Mouse (Mus musculus): ENCODE results near the gene Tbc1d2b. TPM values are rescaled to one million over a fixed set of nuclear protein-coding genes. Genes with fewer than 3 reads are reported as not detected.

Gene Tbc1d2b
- polyA plus RNA-seq, 1 experiment from 2014 or later: 17.3 TPM

- H3K4me1 ChIP-seq: peaks cover 35% of the 10 kb centered on the region
- WGBS: 79% methylated on average over 7 of the region's 7 CpGs
- no peak overlapping the region for H3K4me3 ChIP-seq
- no peak overlapping the region for H3K4me2 ChIP-seq
- H3K36me3 ChIP-seq: peaks cover 10% of the 10 kb centered on the region
- no peak overlapping the region for H3K27ac ChIP-seq
- no peaks in the 10 kb centered on the region for H3K9me3 ChIP-seq
- H3K27me3 ChIP-seq: no peaks in the 10 kb centered on the region
- ATAC-seq (ENCODE audit: insufficient number of reproducible peaks, insufficient read depth, low FRiP score, low TSS enrichment, low read depth): no peak
- no peak overlapping the region for H3K9ac ChIP-seq
Measured at GRCm38 (mm10) chr9:90262591-90263339, 7.8 kb downstream of the Tbc1d2b start.

GRCm38 (mm10) chr9:90262063-90262462 lies 8.5 kb downstream of the Tbc1d2b start:
- no peaks in the 10 kb centered on the region for H3K9me3 ChIP-seq
- no peak overlapping the region for H3K4me3 ChIP-seq
- H3K27me3 ChIP-seq: no peaks in the 10 kb centered on the region
- H3K36me3 ChIP-seq: peaks cover 10% of the 10 kb centered on the region
- ATAC-seq (ENCODE audit: insufficient number of reproducible peaks, insufficient read depth, low FRiP score, low TSS enrichment, low read depth): no peak
- peaks cover 28% of the 10 kb centered on the region for H3K4me1 ChIP-seq
- no peak overlapping the region for H3K27ac ChIP-seq
- no peak overlapping the region for H3K9ac ChIP-seq
- 69% methylated on average over 3 of the region's 3 CpGs for WGBS
- H3K4me2 ChIP-seq: no peak overlapping the region

- H3K36me3 ChIP-seq: peaks cover 10% of the 10 kb centered on the region
- H3K4me2 ChIP-seq: no peak overlapping the region
- ATAC-seq (ENCODE audit: insufficient number of reproducible peaks, insufficient read depth, low FRiP score, low TSS enrichment, low read depth): no peak
- H3K4me3 ChIP-seq: no peak overlapping the region
- no peaks in the 10 kb centered on the region for H3K27me3 ChIP-seq
- H3K9me3 ChIP-seq: no peaks in the 10 kb centered on the region
- no peak overlapping the region for H3K27ac ChIP-seq
- H3K4me1 ChIP-seq: peaks cover 19% of the 10 kb centered on the region
- H3K9ac ChIP-seq: no peak overlapping the region
- WGBS: 54% methylated on average over 13 of the region's 13 CpGs
Measured at GRCm38 (mm10) chr9:90260600-90261375, 9.8 kb downstream of the Tbc1d2b start.

GRCm38 (mm10) chr9:90260079-90260478 lies 10.5 kb downstream of the Tbc1d2b start:
- WGBS: 88% methylated on average over 6 of the region's 6 CpGs
- Histone ChIP-seq H3K4me1 (peaks cover 15% of the 10 kb centered on the region), H3K9me3 (no peaks in the 10 kb centered on the region), H3K27me3 (no peaks in the 10 kb centered on the region), H3K4me3 (no peak overlapping the region), H3K27ac (no peak overlapping the region), H3K9ac (no peak overlapping the region), H3K4me2 (no peak overlapping the region), H3K36me3 (peaks cover 10% of the 10 kb centered on the region)
- ATAC-seq (ENCODE audit: insufficient number of reproducible peaks, insufficient read depth, low FRiP score, low TSS enrichment, low read depth): no peak

- no peak for ATAC-seq (ENCODE audit: insufficient number of reproducible peaks, insufficient read depth, low FRiP score, low TSS enrichment, low read depth)
- Histone ChIP-seq H3K9ac (no peak overlapping the region), H3K27me3 (no peaks in the 10 kb centered on the region), H3K4me3 (no peak overlapping the region), H3K36me3 (peaks cover 10% of the 10 kb centered on the region), H3K4me2 (no peak overlapping the region), H3K27ac (no peak overlapping the region), H3K4me1 (peaks cover 13% of the 10 kb centered on the region), H3K9me3 (no peaks in the 10 kb centered on the region)
- 74% methylated on average over 12 of the region's 12 CpGs for WGBS
Measured at GRCm38 (mm10) chr9:90259400-90259950, 11.1 kb downstream of the Tbc1d2b start.

GRCm38 (mm10) chr9:90257754-90258531 lies 12.7 kb downstream of the Tbc1d2b start:
- H3K9me3 ChIP-seq: no peaks in the 10 kb centered on the region
- no peak overlapping the region for H3K27ac ChIP-seq
- H3K9ac ChIP-seq: no peak overlapping the region
- H3K27me3 ChIP-seq: no peaks in the 10 kb centered on the region
- no peak overlapping the region for H3K4me3 ChIP-seq
- no peak overlapping the region for H3K4me2 ChIP-seq
- WGBS: 82% methylated on average over 13 of the region's 13 CpGs
- ATAC-seq (ENCODE audit: insufficient number of reproducible peaks, insufficient read depth, low FRiP score, low TSS enrichment, low read depth): no peak
- H3K4me1 ChIP-seq: peaks cover 13% of the 10 kb centered on the region
- no peaks in the 10 kb centered on the region for H3K36me3 ChIP-seq

- no peaks in the 10 kb centered on the region for H3K36me3 ChIP-seq
- H3K4me2 ChIP-seq: no peak overlapping the region
- no peak for ATAC-seq (ENCODE audit: insufficient number of reproducible peaks, insufficient read depth, low FRiP score, low TSS enrichment, low read depth)
- no peak overlapping the region for H3K27ac ChIP-seq
- H3K27me3 ChIP-seq: no peaks in the 10 kb centered on the region
- no peaks in the 10 kb centered on the region for H3K9me3 ChIP-seq
- H3K9ac ChIP-seq: no peak overlapping the region
- H3K4me3 ChIP-seq: no peak overlapping the region
- H3K4me1 ChIP-seq: peaks cover 13% of the 10 kb centered on the region
- 80% methylated on average over 7 of the region's 7 CpGs for WGBS
Measured at GRCm38 (mm10) chr9:90257220-90257619, 13.4 kb downstream of the Tbc1d2b start.

GRCm38 (mm10) chr9:90255844-90256405 lies 14.7 kb downstream of the Tbc1d2b start:
- 53% methylated on average over 6 of the region's 6 CpGs for WGBS
- peaks cover 9% of the 10 kb centered on the region for H3K4me1 ChIP-seq
- no peaks in the 10 kb centered on the region for H3K27me3 ChIP-seq
- H3K36me3 ChIP-seq: no peaks in the 10 kb centered on the region
- H3K9me3 ChIP-seq: no peaks in the 10 kb centered on the region
- no peak overlapping the region for H3K9ac ChIP-seq
- no peak for ATAC-seq (ENCODE audit: insufficient number of reproducible peaks, insufficient read depth, low FRiP score, low TSS enrichment, low read depth)
- H3K4me3 ChIP-seq: no peak overlapping the region
- H3K4me2 ChIP-seq: no peak overlapping the region
- 0 out of 2 replicates have a peak overlapping the region, but pooled peaks have one; percentile 55 for H3K27ac ChIP-seq

- 89% methylated on average over 2 of the region's 2 CpGs for WGBS
- ATAC-seq (ENCODE audit: insufficient number of reproducible peaks, insufficient read depth, low FRiP score, low TSS enrichment, low read depth): no peak
- Histone ChIP-seq H3K9me3 (no peaks in the 10 kb centered on the region), H3K4me1 (peaks cover 5% of the 10 kb centered on the region), H3K27me3 (no peaks in the 10 kb centered on the region), H3K27ac (no peak overlapping the region), H3K9ac (no peak overlapping the region), H3K4me2 (no peak overlapping the region), H3K4me3 (no peak overlapping the region), H3K36me3 (peaks cover 3% of the 10 kb centered on the region; the same call in 1 of the 2 replicates)
Measured at GRCm38 (mm10) chr9:90253181-90253580, 17.4 kb downstream of the Tbc1d2b start.

GRCm38 (mm10) chr9:90250964-90251750 lies 19.4 kb downstream of the Tbc1d2b start:
- Histone ChIP-seq H3K4me2 (no peak overlapping the region), H3K9me3 (no peaks in the 10 kb centered on the region), H3K9ac (no peak overlapping the region), H3K27ac (no peak overlapping the region), H3K36me3 (peaks cover 15% of the 10 kb centered on the region), H3K27me3 (no peaks in the 10 kb centered on the region), H3K4me3 (no peak overlapping the region), H3K4me1 (peaks cover 5% of the 10 kb centered on the region)
- WGBS: 86% methylated on average over 13 of the region's 13 CpGs
- no peak for ATAC-seq (ENCODE audit: insufficient number of reproducible peaks, insufficient read depth, low FRiP score, low TSS enrichment, low read depth)

Measured in embryonic facial prominence, embryonic 13.5 days (tissue).